Mouse (Mus musculus): ENCODE measurements around the gene Trpv5. TPM values are rescaled to one million over a fixed set of nuclear protein-coding genes. Genes with fewer than 3 reads are reported as not detected.

The Trpv5 gene
- not detected for total RNA-seq (2021)

- no peak for DNase-seq (ENCODE audit: low spot score in 2 of 2)
- intact Hi-C loops (cut with DNase I) = no loop called here
These were observed at the start of gene Trpv5 for GRCm38 (mm10) chr6:41680669-41681068. Gene Trpv5, minus strand, starts transcription at chr6:41680769.

GRCm38 (mm10) chr6:41727989-41728609 lies 47.5 kb upstream of the Trpv5 start:
- intact Hi-C loops (cut with DNase I) = no loop called here
- DNase-seq (ENCODE audit: low spot score in 2 of 2) = no peak

GRCm38 (mm10) chr6:41721430-41721829 lies 40.9 kb upstream of the Trpv5 start:
- intact Hi-C loops (cut with DNase I) = no loop called here
- DNase-seq (ENCODE audit: low spot score in 2 of 2) = no peak

DNA sequence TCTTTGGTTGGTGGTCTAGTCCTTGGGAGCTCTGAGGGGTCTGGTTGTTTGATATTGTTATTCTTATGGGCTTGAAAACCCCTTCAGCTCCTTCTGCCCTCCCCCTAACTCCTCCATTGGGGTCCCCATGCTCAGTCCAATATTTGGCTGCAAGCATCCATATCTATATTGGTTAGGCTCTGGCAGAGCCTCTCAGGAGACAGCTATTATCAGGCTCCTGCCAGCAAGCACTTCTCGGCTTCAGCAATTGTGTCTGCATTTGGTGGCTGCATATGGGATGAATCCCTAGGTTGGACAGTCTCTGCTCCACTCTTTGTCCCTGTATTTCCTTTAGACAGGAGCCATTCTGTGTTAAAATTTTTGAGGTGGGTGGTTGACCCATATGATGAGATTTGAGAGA lies 29.7 kb upstream of the Trpv5 start:
- intact Hi-C loops (cut with DNase I) = no loop called here
- DNase-seq (ENCODE audit: low spot score in 2 of 2) = no peak

DNA sequence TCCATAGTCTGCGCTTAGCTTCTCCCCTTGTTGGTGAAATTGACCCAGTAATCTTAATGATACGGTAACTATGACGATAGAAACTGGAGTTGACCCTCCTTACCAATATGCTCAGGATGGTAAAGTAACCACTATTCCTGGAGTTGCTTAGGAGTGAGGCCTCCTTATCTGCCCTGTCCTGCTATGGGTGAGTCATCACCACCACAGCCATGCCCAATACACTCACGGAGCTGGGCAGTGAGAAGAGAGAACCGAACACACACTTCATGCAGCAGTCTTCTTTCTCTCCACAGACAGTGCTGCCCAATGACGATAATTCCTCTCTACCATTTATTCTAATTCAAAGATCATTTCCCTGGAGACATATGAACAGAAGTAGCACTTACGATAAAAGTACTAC lies 25.7 kb upstream of the Trpv5 start:
- intact Hi-C loops (cut with DNase I) = no loop called here

DNA sequence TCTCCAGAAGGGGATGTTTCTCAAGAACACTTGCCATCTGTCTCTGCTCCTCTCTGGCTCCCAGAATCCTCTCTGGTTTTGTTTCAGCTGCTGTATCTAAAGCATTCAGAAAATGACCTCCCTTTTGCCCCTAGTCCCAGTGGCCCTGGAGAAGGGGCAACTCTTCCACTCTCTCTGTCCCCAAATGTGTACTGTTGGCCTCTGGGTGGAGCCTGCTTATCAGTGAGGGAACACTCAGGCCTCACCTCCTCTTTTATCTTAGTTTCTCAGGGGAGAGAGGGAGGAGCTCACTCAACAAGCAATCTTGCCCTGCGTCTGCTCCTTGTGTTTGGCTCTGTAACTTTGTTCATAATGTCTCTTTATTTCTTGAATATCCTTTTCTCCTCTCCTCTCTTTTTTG lies 23.6 kb upstream of the Trpv5 start, which contains the start of gene Kel:
Gene Kel, minus strand, starts transcription at position 217 of the 400 bp plus-strand sequence.
- no peak for DNase-seq (ENCODE audit: low spot score in 2 of 2)
- intact Hi-C loops (cut with DNase I) = no loop called here

More for the DNA sequence above, 25.7 kb upstream of the Trpv5 start:
- DNase-seq (ENCODE audit: low spot score in 2 of 2) = no peak

DNA sequence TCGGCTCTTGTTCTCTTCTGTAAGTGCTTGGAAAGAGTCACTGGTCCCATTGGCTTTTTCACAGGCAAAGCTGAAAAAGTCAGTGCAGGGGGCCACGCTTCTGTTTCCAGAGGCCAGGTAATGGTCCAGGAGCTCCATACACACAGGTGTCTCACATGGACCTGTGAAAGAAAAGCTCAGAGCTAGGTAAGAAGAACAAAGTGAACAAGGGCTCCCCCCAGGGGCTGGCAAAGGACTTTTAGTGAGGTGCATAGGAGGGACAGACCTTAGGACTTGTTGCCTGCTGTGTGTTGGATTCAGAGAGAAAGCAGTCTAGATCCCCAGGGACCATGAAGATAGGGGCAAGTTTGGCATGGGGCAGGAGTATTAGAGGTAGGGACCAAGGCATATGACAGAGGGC lies 22.4 kb upstream of the Trpv5 start:
- DNase-seq (ENCODE audit: low spot score in 2 of 2) = no peak
- intact Hi-C loops (cut with DNase I) = no loop called here

DNA sequence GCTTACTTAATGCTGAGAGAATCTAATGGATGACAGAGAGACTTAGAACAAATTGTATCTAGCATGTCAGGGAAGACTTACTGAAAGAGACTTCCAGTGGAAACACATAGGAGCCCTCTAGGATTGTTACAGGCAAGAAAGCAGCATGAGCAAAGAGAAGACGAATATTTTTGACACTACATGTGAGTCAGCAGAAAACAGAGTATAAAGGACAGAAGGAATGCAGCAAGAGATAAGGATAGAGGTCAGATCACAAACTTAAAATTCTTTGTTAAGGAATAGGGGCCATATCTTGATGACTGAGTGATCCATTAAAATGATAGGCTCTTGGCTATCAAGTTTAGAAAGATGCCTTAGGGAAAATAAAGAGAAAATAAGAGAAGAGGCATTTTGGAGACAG lies 20.7 kb upstream of the Trpv5 start:
- intact Hi-C loops (cut with DNase I) = no loop called here
- DNase-seq (ENCODE audit: low spot score in 2 of 2) = no peak

DNA sequence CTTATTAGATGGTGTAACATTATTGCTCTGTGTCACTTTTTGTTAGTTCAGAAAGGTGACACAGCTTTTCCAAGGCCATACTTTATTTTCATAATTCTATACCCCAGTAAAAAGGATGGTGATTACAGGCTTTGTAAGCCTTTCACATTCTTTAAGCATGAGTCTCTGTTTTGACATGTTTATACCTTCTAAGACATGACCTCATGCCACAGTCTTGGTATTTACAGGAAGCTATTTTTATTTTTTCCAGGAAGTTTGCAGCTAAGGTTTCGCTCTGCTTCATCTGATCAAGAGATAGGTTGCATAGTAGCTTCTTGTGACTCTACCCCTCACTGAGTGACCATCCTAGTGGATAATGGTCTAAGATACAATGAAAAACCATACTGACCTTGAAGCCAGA lies 13.8 kb upstream of the Trpv5 start:
- no peak for DNase-seq (ENCODE audit: low spot score in 2 of 2)
- intact Hi-C loops (cut with DNase I) = no loop called here

- DNase-seq (ENCODE audit: low spot score in 2 of 2) = no peak
- intact Hi-C loops (cut with DNase I) = no loop called here
These were observed 11.6 kb upstream of the Trpv5 start for GRCm38 (mm10) chr6:41692200-41692599.

DNA sequence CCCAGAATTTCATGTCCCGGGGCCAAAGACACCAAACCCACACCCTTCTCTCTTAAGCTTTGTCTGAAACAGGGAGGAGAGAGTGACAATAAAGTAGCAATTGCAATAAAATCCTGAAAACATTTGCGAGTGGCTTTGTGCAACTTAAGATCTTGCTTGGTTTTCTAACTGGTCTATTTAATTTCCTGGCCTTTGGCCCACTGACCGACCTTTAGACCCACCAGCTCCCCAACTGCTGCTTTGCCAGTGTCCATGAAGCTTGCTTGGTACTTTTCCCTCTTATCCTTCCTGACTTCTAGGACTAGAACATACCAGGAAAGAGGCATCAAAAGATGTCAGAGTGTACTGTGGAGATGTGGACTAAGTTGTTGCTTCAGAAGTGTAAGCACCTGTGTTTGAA lies 5.0 kb upstream of the Trpv5 start:
- no peak for DNase-seq (ENCODE audit: low spot score in 2 of 2)
- intact Hi-C loops (cut with DNase I) = no loop called here

- no peak for DNase-seq (ENCODE audit: low spot score in 2 of 2)
- intact Hi-C loops (cut with DNase I) = no loop called here
These were observed 4.3 kb upstream of the Trpv5 start for GRCm38 (mm10) chr6:41684911-41685310.

GRCm38 (mm10) chr6:41684131-41684530 lies 3.6 kb upstream of the Trpv5 start, which contains the start of gene Llcfc1:
Gene Llcfc1, plus strand, starts transcription at chr6:41684431.
- DNase-seq (ENCODE audit: low spot score in 2 of 2) = no peak
- intact Hi-C loops (cut with DNase I) = no loop called here

GRCm38 (mm10) chr6:41681656-41682055 lies 1.1 kb upstream of the Trpv5 start:
- intact Hi-C loops (cut with DNase I) = no loop called here

DNA sequence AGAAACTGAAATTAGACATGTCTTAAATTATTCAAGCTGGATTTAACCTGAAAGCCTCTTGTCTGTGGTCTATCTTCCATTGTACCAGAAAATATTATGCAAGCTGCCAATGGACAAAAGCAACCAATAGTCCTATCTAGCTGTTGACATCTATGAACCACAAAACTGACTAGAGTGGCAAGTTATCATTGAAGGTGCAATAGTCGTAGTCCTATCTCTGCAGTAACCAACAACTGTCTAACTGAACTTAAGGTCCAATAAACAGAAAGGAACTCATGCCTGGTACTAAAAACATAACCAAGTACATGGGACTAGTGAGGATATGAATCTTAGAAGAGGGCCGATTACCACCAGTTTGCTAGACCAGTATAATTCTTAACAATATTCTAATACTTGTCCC lies 4.0 kb downstream of the Trpv5 start:
- intact Hi-C loops (cut with DNase I) = no loop called here

More at GRCm38 (mm10) chr6:41681656-41682055, 1.1 kb upstream of the Trpv5 start:
- no peak for DNase-seq (ENCODE audit: low spot score in 2 of 2)

GRCm38 (mm10) chr6:41662320-41662719 lies 18.2 kb downstream of the Trpv5 start:
- DNase-seq (ENCODE audit: low spot score in 2 of 2) = no peak
- intact Hi-C loops (cut with DNase I) = no loop called here

More for the DNA sequence above, 4.0 kb downstream of the Trpv5 start:
- DNase-seq (ENCODE audit: low spot score in 2 of 2) = no peak

- DNase-seq (ENCODE audit: low spot score in 2 of 2) = no peak
- intact Hi-C loops (cut with DNase I) = no loop called here
These were observed 22.1 kb downstream of the Trpv5 start for GRCm38 (mm10) chr6:41658487-41658886.

DNA sequence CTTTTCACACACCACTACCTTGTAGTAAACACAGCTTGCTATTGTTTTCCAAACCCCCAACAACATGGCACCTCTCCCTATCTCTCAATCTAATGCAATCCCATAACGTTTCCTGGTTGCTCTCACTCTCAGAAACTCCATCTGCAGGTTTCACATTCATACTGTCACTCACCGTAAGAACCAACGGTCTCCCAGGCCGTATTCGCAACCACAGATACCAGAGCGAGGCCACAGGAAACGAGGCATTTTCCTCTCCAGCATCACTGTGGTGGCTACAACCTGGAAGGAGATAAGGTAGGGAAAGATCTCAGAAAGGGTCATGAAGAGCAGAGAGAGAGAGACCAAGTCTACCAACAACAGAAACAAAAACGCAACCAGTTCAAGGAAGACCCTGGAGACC lies 25.9 kb downstream of the Trpv5 start:
- intact Hi-C loops (cut with DNase I) = no loop called here
- no peak for DNase-seq (ENCODE audit: low spot score in 2 of 2)

DNA sequence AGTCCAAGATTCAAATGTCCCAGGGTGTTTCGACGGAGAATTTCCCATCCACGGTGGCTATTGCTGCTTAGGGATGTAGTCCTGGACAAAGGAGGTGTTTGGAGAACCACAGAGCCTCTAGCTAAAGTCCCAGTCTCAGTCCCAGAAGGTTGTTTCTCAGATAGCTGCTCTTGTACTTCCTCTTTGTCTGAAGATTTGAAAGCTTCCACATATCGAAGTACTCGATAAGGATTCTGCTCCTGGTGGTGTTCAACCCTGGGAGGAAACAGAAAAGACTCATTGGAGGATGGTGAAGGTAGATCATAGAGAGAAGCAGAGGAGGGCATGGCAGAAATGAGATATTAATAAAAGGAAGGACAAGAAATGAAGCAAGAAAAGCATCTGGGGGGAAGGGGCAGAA lies 27.4 kb downstream of the Trpv5 start:
- DNase-seq (ENCODE audit: low spot score in 2 of 2) = no peak
- intact Hi-C loops (cut with DNase I) = no loop called here

DNA sequence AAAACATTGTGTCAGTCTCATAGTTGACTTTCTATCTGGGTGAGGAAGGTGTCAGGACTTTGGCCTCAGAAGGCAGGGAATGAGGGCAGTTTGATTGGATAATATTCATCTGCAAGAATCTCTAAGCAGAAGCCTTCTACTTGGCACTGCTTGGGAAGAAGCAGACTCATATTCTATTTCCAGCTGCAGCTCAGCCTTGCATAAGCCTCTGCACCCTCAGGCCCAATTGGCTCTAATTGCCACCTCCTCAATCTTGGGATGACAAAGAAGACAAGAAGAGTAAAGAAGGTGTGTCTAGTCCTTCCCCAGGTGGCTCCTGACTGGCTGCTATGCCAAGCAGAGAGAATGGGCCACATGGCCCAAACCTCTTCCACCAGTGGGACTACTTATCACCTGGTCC lies 33.9 kb downstream of the Trpv5 start:
- DNase-seq (ENCODE audit: low spot score in 2 of 2) = no peak
- intact Hi-C loops (cut with DNase I) = no loop called here

- intact Hi-C loops (cut with DNase I) = no loop called here
- DNase-seq (ENCODE audit: low spot score in 2 of 2) = no peak
These were observed 34.3 kb downstream of the Trpv5 start for GRCm38 (mm10) chr6:41646220-41646619.

GRCm38 (mm10) chr6:41643227-41643626 lies 37.3 kb downstream of the Trpv5 start:
- no peak for DNase-seq (ENCODE audit: low spot score in 2 of 2)
- intact Hi-C loops (cut with DNase I) = no loop called here
